Mouse (Mus musculus) cerebellum, adult 2 months (tissue): ENCODE measurements at regions not wholly inside any gene's neighbourhood (a gene's known extent, or its start where the extent isn't known, plus 50 kb on each side); places are given as distances from the start of the nearest gene placed in this dataset.

Experiments
- CTCF ChIP-seq: fragments of 200-500 bp; IDR thresholded peaks from 2 replicates; pipeline ENCODE4 v1.5.1; 2011; ENCODE audit warnings: low read depth, mild to moderate bottlenecking, control low read depth, low read length, moderate library complexity, borderline replicate concordance; ENCODE audit not compliant: insufficient read depth
- POLR2A ChIP-seq: fragments of 200-500 bp; IDR thresholded peaks from 2 replicates; pipeline ENCODE4 v1.6.1; 2011; ENCODE audit warnings: low read length, control low read depth, borderline replicate concordance; ENCODE audit not compliant: insufficient read depth

GRCm38 (mm10) chr1:137584104-137584675 is 591.3 kb downstream of the Ptprc start:
- TF ChIP-seq POLR2A (no peak), CTCF (no peak)
